Mouse (Mus musculus) liver (tissue): Measurements from ENCODE around the gene Gramd1b.
"Not testable (repeated sequence)": the region's sequence is repeated elsewhere in the genome, so short reads cannot be mapped to it uniquely, and the experiment has no call there.

Source experiments
- DNase-seq: peaks from one replicate; pipeline ENCODE4 v3.0.0-alpha.2; 2020; ENCODE audit warnings: mixed read lengths

Gene Gramd1b

GRCm38 (mm10) chr9:40511970-40512369 lies 19.2 kb downstream of the Gramd1b start:
- DNase-seq: no peak

GRCm38 (mm10) chr9:40509479-40509878 lies 21.7 kb downstream of the Gramd1b start:
- DNase-seq: no peak

GRCm38 (mm10) chr9:40506576-40506975 lies 24.6 kb downstream of the Gramd1b start:
- no peak for DNase-seq

- no peak for DNase-seq
Observed at GRCm38 (mm10) chr9:40505471-40506312, 25.5 kb downstream of the Gramd1b start.

- DNase-seq: no peak
Observed at GRCm38 (mm10) chr9:40504886-40505285, 26.3 kb downstream of the Gramd1b start.

GRCm38 (mm10) chr9:40500691-40501090 lies 30.5 kb downstream of the Gramd1b start:
- no peak for DNase-seq

GRCm38 (mm10) chr9:40482351-40483084 lies 48.7 kb downstream of the Gramd1b start:
- DNase-seq: not testable (repeated sequence)

- no peak for DNase-seq
Observed at GRCm38 (mm10) chr9:40481271-40481670, 49.9 kb downstream of the Gramd1b start.

GRCm38 (mm10) chr9:40479333-40479732 lies 51.9 kb downstream of the Gramd1b start:
- DNase-seq: peak; percentile 41

GRCm38 (mm10) chr9:40478146-40478900 lies 52.9 kb downstream of the Gramd1b start:
- DNase-seq: no peak

- no peak for DNase-seq
Observed at GRCm38 (mm10) chr9:40477611-40478010, 53.6 kb downstream of the Gramd1b start.

- no peak for DNase-seq
Observed at GRCm38 (mm10) chr9:40476098-40476497, 55.1 kb downstream of the Gramd1b start.

GRCm38 (mm10) chr9:40472961-40473510 lies 58.1 kb downstream of the Gramd1b start:
- no peak for DNase-seq

- no peak for DNase-seq
Observed at GRCm38 (mm10) chr9:40469403-40470137, 61.6 kb downstream of the Gramd1b start.

GRCm38 (mm10) chr9:40466782-40467181 lies 64.4 kb downstream of the Gramd1b start:
- no peak for DNase-seq

- no peak for DNase-seq
Observed at GRCm38 (mm10) chr9:40465596-40465995, 65.6 kb downstream of the Gramd1b start.

- no peak for DNase-seq
Observed at GRCm38 (mm10) chr9:40462401-40462800, 68.8 kb downstream of the Gramd1b start.

- no peak for DNase-seq
Observed at GRCm38 (mm10) chr9:40460781-40461180, 70.4 kb downstream of the Gramd1b start.

GRCm38 (mm10) chr9:40459304-40460280 lies 71.6 kb downstream of the Gramd1b start:
- no peak for DNase-seq

- no peak for DNase-seq
Observed at GRCm38 (mm10) chr9:40458559-40459303, 72.5 kb downstream of the Gramd1b start.
